Mouse (Mus musculus) testis, adult 2 months (tissue): ENCODE results near the gene Gm10260.

ENCODE experiments used
- CTCF ChIP-seq: fragments of 200-500 bp; IDR thresholded peaks from 2 replicates; pipeline ENCODE4 v1.5.1; 2012; ENCODE audit warnings: low read depth, mild to moderate bottlenecking, inconsistent platforms, low read length, moderate library complexity; ENCODE audit not compliant: control insufficient read depth, insufficient read depth, insufficient replicate concordance
- POLR2A ChIP-seq: fragments of 200-500 bp; IDR thresholded peaks from 2 replicates; pipeline ENCODE4 v1.6.1; 2012; ENCODE audit warnings: low read depth, mild to moderate bottlenecking, inconsistent platforms, low read length, moderate library complexity; ENCODE audit not compliant: control insufficient read depth

GRCm38 (mm10) chr13:97809828-97810227, 49.4 kb upstream of the Gm10260 start:
- no peak for TF ChIP-seq CTCF
- TF ChIP-seq POLR2A: no peak
